Mouse (Mus musculus) hindlimb bud, embryonic 11.5 days (tissue): ENCODE data around the gene Gli3.

ENCODE experiments used
- DNase-seq: peaks from one replicate; pipeline ENCODE4 v3.0.0-alpha.2; 2012; ENCODE audit warnings: low read depth, low spot score; ENCODE audit errors: extremely low spot score

Gli3 gene

DNA sequence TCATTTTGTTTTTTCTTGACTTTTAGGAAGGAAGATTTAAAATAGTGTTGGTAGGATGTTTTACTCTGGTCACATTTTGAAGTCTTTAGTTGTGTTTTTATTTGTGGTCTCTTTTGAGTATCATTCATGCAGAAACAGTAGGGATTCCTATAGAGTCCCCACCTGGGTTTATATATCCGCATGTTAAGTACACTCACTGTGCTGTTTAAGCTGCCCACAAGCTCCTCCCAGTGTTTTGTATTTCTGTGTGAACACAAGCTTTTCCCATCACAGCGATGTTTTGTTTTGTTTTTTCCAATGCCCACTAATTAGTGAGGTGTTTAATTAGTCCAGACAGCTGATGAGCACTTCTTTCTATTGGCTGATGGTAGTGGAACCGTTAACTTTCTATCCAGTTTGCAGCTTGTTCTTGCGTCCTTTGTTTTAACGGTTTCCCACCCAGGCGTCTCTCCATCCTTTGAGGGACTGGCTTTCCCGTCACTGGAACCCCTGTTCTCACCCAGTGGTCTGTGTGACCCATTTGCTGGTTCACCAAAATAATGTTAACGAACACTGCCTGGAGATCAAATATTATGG lies 87.1 kb downstream of the Gli3 start:
- no peak for DNase-seq

- no peak for DNase-seq
These were observed 87.7 kb downstream of the Gli3 start for GRCm38 (mm10) chr13:15550731-15551130.

DNA sequence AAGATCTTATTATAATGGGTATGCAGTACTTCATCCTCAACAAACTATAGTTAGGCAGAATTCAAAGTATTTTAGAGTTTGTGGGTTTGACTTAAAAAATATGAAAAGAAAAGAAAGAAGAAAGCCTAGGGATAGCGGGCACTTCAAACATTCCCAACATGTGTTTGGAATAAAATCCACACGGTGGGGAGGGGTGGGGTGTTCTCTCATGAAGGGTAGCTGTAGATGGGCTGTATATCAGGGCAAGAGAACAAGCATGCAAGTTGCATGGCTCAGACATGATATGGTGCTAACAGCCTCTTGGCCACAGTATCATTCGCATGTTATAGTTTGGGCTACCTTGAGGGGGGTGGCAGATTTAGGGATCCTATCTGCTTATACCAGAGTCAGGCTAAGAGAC lies 89.0 kb downstream of the Gli3 start:
- DNase-seq: no peak

DNA sequence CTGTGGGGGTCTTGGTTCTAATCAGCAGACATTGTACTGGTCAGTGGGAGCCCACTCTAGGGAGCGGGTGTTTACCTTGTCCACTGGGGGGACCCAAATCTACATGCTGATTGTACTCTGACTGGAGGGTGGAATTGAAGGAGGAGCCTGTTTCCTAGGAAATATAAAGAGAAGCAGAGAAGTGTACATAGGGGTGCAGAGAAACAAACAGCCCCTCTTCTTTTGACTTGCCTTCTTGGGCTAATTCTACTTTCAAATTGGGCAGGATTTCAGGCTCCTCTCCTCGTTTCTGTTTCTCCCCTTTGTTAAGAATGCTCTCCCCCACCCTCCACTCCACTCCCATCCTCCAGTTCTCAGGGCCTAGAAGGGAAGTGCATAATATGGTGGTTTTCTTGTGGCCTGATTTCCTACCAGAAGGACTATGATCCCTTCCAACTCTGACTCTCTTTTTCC lies 93.6 kb downstream of the Gli3 start:
- DNase-seq: no peak

DNA sequence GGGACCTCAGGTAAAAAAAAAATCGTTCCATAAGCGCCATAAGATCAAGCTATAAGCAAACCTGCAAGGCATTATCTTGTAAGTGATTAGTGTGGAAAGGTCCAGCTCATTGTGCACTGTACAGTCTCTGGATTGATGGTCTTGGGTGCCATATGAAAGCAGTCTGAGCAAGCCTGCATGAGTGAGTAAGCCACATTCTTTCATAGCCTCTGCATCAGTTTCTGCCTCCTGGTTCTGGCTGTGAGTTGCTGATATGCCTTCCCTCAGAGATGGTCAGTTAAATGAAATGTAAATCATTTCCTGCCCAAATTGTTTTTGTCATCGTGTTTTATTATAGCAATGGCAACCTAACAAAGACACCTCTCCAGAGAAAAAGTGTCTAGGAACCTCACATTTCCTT lies 98.4 kb downstream of the Gli3 start:
- no peak for DNase-seq

GRCm38 (mm10) chr13:15570908-15571568 lies 108.0 kb downstream of the Gli3 start:
- no peak for DNase-seq

GRCm38 (mm10) chr13:15577133-15577917 lies 114.3 kb downstream of the Gli3 start:
- DNase-seq: no peak

- DNase-seq: no peak
These were observed 117.4 kb downstream of the Gli3 start for GRCm38 (mm10) chr13:15580458-15580857.

DNA sequence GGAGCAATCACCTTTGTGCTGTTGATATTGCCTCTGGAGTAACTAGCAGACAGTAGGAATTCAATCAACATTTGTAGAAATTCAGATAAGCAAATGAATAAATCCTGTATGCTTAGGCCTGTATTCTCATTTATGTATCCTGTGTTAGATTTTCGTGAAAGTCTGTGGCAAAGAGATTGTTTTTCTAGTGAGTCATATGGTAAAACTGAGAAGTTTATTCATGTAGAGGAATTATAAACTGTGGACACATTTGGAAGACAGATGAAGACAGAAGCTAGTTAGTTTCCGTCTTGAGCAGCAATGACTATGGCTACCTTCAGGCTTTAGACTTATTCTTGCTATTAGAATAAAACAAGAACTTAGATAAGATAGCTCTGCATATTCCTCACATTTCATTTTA lies 122.9 kb downstream of the Gli3 start:
- no peak for DNase-seq

- DNase-seq: no peak
These were observed 125.5 kb downstream of the Gli3 start for GRCm38 (mm10) chr13:15588278-15589272.

DNA sequence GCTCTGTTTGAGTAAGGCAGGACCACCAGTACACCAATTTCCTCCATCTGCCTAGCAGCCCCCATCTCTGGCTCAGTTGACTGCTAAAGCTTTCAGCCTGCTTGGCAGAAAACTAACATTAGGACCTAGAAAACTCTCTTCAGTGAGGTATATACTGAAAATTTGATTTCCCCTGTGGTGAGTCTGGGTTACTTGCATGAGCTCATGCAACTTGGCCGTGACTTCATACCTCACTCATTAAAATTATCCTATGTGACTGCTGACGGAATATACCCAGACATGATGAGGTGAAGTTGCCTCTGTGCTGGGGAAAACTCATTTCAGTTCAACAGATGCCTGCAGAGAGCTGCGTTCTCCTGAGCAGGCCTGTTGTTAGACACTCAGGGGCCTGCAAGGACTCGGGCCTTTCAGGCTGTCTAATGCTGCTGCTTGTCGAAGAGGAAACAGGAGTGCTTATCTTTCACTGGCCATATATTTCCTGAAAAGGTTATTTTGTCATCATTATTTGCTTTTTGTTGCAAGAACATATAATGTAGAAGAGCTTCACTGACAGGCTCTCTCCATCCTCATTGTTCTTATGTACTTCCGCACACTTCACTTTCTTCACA lies 127.4 kb downstream of the Gli3 start:
- no peak for DNase-seq

DNA sequence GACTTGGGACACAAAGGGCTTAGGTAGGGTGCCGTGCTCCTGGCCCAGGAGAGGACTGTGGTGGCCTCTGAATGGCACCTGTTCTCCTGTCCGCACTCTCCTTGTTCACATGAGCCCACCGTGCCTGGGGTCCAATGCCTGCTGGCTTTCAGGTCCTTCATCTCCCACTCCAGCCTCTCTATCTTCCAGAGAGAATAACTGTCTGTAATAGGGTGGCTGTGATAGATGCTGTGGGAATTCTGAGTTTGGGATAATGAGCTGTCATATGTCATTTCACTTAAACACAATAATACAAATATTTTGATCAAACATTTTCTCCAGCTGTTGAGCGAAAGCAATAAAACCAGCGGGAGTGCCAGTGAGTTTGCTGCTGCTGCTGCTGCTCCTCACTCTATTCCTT lies 133.6 kb downstream of the Gli3 start:
- no peak for DNase-seq

DNA sequence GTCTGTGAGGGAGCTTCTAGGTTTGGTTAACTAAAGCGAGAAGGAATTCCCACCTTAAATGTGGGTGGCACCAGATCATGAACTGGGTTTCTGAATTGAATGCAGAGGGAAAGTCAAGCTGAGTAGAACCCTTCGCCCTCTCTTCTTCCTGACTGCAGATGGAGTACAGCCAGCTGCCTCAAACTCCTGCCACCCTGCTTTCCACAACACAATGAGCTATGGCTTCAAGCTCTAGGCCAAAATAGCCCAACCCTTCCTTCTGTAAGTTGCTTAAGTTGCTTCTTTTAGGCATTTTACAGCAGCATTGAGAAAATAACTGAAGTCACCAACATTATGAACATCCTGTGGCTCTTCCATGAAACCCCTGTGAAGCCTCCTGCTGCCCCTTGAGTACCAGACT lies 136.7 kb downstream of the Gli3 start:
- DNase-seq: no peak

DNA sequence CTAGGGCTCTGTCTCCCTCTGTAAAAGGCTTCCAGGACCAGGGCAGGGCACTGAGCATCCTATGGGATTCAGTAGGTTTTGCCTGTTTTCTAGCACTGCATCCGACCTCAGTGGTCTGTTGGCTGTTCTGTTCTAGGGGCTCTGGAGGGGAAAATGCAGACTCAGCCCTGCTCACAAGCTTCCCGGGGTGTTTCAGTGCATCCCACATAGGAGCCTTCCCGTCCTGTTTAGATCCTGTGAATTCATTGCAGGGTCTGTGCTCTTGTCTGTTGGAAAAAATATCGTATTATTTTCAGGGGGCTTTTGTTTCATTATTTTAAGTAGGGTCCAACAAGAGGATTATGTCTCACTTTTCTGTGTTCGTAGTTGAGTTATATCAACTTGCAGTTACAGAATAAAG lies 139.1 kb downstream of the Gli3 start:
- DNase-seq: no peak

DNA sequence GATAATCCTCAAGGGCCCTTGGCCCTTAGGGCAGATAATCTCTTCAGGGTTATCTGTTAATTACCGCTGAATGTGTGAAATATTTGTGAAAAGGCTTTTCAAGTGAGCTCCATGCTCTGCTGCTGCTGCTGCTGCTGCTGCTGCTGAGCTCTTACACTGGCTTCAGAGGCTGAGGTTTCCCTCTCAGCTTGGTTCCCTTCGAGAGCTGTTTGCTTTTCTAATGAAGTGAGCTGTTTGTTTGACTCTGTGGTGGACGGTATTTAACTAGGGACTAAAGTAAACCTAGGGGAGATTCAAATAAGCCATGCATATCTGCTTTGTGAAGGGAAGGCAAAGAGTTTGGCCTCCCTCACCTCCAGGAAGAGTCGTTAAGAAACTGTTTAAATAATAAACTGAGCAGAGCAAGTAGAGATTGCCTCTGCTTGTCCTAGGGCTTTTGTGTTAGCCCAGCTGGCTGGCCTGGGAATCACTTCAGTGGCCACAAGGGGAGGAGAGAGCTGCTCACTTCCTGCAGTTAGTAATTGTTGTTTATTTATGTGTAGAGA lies 139.7 kb downstream of the Gli3 start:
- DNase-seq: no peak

- DNase-seq: no peak
These were observed 141.0 kb downstream of the Gli3 start for GRCm38 (mm10) chr13:15604074-15604473.

DNA sequence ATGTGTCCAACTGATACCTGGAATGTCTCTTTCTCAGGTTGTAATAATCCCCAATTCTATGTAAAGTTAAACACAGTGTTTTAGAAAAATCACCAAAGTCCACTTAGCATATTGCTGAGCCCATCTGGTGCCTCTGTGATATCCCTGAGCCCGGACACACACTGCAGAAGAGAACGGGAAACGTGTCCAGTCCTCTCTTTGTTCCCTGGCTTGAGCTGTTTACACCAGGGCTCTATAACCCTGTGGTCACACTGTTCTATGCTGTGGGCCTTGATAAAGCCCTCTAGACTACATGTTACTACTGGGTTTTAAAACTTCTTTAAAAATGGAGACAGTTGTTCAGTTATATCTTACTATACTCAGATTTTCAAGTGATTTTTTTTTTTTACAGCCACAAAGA lies 154.4 kb downstream of the Gli3 start:
- no peak for DNase-seq

GRCm38 (mm10) chr13:15618051-15618692 lies 155.1 kb downstream of the Gli3 start:
- DNase-seq: no peak

DNA sequence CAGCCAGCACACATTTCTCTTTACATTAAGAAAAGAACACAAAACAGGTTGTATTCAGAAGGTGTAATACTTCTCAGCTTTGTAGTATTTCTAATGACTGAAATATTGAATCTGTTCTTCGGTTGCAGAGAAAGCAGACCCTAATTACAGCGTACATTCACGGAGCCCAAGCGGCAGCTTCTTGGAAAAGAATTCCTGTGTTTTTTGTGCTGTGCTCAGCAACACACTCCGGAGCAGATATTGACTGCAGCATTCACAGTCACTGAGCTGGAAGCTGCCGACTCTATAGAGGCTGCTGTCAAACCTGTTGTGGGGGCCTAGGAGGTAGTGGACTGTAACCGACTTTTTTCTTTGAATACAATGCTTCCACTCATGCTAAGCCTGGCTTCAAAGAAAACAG lies 158.0 kb downstream of the Gli3 start:
- no peak for DNase-seq
